Mouse (Mus musculus) adrenal gland, postnatal 4 days (tissue): ENCODE measurements at regions not wholly inside any gene's neighbourhood (a gene's known extent, or its start where the extent isn't known, plus 50 kb on each side); places are given as distances from the start of the nearest gene placed in this dataset.
"Not testable (repeated sequence)": the region's sequence is repeated elsewhere in the genome, so short reads cannot be mapped to it uniquely, and the experiment has no call there.

Experiments used
- DNase-seq, 2 experiments: peaks; one replicate each; pipeline ENCODE4 v3.0.0; 2021 to 2022; ENCODE audit warnings: low spot score in 2 of 2, mixed read lengths in 2 of 2

DNA sequence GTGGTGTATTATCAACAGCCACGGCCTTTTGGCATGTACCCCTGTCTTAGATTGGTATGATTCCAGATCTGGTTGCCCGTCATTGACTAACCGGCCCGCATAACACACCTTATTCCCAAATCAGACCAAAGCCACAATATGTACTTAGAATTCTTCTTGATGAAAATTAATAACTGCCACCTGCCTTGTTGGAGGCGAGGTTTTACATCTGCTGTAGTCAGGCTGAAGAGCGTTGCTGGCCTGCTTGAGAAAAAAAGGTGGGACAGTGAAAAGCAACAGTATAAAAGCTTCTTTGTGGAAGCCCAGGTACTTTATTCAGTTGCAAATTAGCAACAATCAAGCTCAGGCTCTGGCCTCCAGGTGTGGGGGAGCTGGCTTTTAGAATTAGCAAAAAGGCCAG lies 223.6 kb upstream of the Car8 start:
- not testable (repeated sequence) for DNase-seq

DNA sequence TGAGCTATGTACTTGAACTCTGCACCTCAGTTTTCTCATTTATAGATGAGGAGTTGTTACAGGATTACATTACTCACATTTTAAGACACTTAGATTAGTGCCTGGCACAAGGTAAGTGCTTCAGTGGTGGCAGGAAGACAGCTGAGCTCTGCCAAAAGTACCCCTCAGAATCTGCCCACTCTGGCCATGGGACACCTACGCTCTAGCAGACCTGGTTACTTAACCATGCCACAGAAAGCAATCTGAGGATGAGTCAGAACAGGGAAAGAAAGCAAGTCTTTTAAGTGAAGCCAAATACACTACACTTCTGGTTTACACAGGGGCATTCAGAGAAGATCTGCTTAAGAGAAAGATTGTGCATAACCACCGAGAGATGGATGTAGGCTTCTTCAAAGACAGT lies 215.5 kb upstream of the Car8 start:
- no peak for DNase-seq

DNA sequence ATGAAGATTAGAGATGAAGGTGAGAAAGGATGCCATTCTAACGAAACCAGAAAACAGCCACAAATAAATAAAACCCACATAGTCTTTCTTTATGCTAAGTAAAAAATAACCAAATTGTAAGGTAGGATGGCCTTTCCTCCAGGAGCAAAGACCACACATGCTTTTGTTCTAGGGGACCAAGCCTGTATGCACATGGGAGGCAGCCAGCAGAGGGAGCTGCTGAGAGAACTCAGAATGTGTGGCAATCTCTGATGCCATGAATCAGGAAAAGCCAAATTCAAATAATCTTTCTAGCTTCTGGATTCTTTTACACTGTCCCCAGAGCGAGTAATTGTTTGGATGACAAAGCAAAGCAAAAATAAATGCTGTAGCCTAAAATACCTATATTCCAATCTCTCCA lies 193.6 kb upstream of the Car8 start:
- DNase-seq: no peak

GRCm38 (mm10) chr4:8431032-8431332 lies 192.1 kb upstream of the Car8 start:
- DNase-seq: no peak

- DNase-seq: no peak
These were observed 191.6 kb upstream of the Car8 start for GRCm38 (mm10) chr4:8430269-8431031.

- DNase-seq: no peak
These were observed 190.9 kb upstream of the Car8 start for GRCm38 (mm10) chr4:8429771-8430170.

DNA sequence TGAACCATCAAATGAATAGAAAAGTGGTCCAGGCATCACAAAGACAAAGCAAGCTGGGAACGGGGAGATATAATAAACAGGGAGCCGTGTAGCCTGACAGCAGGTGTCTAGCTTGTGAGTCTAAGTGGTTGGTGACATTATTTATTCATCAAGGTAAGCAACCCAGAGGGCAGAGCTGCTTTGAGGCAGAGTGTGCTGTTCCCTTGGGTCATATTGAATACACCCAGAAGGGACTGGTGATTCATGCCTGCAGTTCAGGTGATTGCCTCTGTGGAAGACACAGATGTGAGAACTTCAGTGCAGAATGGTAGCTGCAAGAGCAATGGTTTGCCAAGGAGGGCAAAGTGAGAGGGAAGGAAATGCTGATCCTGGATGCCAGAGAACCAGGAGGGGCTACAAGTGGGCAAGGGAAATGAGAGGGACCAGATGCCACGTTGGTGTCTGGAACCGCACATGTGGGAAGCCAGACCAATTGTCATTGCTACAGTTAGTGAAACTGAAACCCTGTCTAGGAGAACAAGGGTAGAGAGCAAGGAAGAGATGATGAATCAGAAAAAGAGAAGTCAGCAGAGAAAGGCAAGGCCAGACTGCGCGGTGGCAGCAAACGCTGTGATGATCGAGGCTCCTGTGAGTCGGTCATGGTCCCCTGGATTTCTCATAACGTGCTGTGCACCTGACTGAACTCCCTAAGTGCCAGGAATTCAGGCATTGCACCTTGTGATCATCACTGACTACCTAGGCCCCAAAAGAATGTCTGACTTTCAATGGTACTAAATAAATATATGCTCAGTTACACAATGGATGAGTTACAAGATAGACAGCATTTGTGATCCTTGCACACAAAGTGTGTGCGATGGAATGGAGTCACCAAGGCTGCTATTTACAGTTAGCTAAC lies 190.0 kb upstream of the Car8 start:
- no peak for DNase-seq

DNA sequence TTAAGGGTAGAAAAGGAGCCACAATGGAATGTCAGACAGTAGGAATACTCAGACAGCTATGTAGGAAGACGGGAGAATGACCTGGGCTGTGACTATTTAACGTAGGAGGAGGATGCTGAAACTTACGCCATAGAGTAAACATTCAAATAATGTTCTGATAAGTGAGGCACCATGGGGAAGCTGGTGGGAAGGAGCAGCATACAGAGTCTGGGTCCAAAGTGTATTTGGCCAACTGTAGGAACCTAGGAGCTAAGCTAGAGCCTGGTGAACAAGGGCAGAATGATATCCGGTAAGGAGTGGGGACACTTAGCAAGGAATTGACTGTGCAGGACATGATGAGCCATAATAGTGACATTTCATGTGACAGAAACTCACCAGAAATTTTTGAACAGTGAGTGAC lies 189.0 kb upstream of the Car8 start:
- no peak for DNase-seq

- DNase-seq: no peak
These were observed 184.7 kb upstream of the Car8 start for GRCm38 (mm10) chr4:8423392-8424045.

GRCm38 (mm10) chr4:8421285-8421684 lies 182.4 kb upstream of the Car8 start:
- no peak for DNase-seq

DNA sequence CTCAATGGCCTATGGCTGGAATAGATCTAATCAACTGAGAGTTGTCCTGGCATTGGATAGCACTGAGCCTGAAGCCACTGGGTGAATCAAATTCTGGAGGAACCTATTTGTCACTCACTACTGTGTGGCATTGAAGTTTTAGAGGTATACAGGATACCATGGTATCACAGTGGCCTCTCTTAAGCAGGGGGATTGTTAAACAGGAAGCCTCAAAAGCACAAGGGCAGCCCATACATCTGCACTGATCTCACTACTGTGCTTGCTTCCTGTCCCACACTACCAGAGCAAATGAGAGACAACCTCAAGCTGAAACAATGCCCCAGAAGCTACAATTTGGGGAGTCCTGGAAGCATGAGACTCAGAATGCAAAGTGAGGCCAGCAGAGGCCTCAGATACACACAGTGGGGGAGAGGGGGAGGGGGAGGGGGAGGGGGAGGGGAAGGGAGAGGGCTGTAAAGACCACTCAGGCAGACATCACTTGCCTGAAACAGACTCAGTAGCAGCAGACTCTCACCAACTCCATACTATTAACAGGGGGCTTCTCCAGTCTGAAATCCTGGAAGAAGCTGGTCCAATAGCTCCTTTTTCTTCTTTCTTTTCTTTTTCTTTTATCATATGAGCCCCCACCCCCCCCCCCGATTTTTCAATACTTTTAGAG lies 179.7 kb upstream of the Car8 start:
- no peak for DNase-seq

GRCm38 (mm10) chr4:8417821-8418220 lies 179.0 kb upstream of the Car8 start:
- DNase-seq: no peak

GRCm38 (mm10) chr4:8413307-8413706 lies 174.5 kb upstream of the Car8 start:
- no peak for DNase-seq

- no peak for DNase-seq
These were observed 161.2 kb upstream of the Car8 start for GRCm38 (mm10) chr4:8400069-8400468.

DNA sequence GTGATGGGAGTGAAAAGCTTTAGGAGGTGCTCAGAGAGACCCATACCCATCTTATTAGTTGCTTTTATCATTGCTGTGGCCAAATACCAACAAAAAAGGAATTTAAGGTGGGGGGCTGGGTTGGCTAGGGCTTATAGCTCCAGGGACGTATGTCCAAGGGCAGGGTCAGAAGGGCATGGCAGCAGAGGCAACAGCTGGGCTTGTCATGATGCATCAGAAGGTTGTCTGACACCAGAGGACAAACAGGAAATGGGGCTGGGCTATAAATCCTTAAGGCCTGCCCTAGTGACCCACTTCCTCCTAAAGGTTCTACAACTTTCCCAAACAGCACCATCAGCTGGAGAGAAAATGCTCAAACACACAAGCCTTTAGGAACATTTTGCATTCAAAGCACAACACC lies 160.6 kb upstream of the Car8 start:
- DNase-seq: no peak

- no peak for DNase-seq
These were observed 160.1 kb upstream of the Car8 start for GRCm38 (mm10) chr4:8398969-8399368.

GRCm38 (mm10) chr4:8383162-8383561 lies 144.3 kb upstream of the Car8 start:
- DNase-seq: no peak

DNA sequence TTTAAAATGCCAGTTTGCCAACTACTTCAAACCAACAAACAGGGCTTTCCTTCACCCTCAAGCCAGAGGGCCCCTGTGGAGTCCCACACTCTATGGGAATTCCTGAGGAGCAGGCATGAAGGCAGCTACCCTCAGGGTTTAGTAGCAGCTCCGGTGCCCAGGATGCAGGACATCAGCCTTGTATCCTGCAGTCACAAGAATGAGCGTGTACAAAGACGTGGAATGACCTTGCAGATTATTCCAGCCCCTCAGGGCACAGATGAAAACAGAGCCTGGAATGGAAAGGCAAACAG lies 143.2 kb upstream of the Car8 start:
- no peak for DNase-seq

DNA sequence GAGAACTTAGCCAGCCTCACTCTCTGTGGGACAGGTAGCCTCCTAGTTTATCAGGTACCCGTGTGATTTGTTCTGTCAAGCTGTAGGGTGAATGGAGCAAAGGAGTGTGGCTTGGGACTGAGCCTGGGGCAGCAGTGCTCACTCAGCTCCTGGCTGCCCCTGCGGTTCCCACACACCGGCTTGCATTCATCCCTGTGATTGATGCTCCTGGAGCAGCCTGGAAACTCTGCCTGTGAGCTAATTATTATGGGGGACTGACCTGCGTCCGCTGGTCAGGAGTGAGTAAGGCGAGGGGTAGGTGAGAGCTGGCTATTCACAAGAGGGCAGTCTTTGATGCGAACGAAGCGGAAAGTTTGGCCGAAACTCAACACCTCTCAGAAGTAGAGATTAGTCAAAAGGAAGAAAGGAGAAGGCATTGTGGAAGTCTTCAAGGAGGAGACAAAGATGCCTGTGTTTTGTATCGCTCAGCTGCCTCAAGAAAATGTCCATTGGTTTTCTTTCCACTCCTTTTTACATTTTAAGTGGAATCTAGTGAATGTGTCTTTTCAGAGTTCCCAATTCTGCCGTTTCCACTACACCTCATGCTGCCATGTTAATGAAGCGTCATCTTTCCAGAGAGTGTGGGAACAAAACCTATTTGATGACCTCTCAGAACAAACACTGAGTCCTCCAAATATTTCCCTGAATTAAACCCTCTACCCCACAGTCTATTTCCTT lies 142.7 kb upstream of the Car8 start:
- DNase-seq: no peak

DNA sequence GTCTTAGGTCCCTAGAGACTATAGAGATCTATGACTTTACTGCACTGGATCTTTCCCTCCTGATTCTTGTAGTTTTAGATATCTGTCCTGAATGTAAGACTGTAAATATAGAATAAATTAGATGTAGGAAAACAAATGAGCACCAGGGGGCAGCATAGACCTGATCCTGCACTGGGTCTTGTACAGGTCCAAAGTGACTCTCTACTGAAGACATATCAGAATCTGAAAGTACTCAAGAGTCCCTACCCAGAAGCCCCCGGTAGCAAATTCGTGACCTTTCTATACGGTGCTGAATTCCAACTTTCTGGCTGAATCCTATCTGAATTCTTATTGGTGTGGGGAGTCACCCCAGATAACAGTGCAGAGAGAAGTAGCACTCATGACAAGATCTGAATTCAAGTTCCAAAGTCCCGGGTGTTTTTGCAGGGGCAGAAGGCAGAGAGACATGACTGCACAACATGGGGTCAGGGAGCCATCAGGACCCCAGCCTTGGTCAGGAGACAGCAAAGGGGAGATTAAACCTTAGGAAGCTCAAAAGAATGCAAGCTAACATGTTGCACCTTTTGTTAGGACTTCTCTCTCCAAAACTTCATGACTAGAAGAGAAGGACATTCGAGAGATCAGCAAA lies 142.0 kb upstream of the Car8 start:
- DNase-seq: peak in 1 of 2 experiments; percentile 27
